Mouse (Mus musculus) MN1 (cell line): ENCODE results near the gene Ankrd34a.
A peak's percentile ranks its signal among the peaks of the same experiment; 100 is the strongest.

ENCODE experiments used
- DNase-seq: peaks from one replicate; pipeline ENCODE4 v3.0.0-alpha.2; 2016; ENCODE audit warnings: low spot score

The Ankrd34a gene

DNA sequence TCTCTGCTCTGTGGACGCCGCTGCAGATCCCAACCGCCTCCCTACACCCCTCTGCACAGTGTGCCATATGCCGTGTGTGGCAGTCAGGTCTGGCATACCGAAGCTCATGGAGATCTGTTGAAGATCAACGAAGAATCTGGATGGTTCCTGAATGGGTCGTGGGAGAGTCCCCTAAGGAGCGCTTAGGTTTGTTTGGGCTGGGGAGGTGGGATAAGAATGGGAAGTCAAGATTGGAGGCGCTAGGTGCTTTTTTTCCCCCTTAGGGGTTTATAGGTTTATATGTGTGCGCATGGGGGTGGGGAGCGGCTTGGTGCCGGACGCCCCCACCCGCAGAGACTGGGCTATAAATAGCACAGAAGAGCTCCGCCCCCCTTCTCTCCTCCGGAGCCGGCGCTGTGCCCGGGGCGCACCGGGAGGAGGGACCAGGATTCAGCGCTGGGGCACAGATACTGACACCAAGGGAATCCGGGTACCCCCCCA lies at the start of gene Ankrd34a:
Ankrd34a (plus strand) TSS at position 409 of the 480 bp plus-strand sequence.
- DNase-seq = peak; percentile 39

DNA sequence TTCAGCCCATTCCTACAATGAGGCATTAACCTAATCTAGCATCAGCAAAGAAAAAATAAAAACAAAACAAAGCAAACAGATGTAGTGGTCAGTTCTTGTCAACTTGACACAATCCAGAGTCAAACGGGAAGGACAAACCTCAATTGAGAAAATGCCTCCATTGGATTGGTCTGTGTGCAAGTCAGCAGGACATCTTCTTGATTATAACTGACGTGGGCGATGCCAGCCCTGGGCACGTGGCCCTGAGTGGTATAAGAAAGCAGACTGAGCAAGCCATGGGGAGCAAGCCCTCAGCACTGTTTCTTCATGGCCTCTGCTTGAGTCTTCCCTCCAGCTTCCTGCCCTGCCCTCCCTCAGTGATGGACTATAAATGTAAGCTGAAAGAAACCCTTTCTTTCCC lies 49.6 kb upstream of the Ankrd34a start:
- peak; percentile 90 for DNase-seq

DNA sequence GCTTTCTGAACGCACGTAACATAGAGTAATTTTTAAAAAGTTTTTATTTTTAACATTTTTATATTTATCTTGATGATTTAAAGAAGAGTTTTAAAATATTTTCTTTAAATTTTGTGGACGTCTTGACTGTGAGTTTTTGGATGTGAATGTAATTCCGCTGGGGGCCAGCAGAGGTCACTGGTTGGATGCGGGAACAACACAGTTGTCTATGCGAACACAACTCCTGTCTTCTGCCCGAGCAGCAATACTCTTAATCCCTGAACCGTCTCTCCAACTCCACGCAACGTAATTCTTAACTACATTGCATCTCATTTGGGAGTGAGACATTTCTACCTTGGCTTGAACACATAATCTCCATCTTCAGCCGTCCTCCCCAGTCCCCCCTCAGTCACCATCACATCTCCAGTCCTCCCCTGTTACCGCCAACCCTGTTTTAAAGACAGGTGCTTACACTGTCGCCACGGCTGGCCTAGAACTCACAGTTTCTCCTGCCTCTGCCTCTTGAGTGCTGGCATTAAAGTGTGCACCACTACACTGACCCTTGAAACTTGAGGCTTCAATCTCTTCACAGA lies 49.0 kb upstream of the Ankrd34a start:
- DNase-seq = peak; percentile 80

- DNase-seq = no peak
Measured at GRCm38 (mm10) chr3:96548824-96549223, 47.6 kb upstream of the Ankrd34a start.

DNA sequence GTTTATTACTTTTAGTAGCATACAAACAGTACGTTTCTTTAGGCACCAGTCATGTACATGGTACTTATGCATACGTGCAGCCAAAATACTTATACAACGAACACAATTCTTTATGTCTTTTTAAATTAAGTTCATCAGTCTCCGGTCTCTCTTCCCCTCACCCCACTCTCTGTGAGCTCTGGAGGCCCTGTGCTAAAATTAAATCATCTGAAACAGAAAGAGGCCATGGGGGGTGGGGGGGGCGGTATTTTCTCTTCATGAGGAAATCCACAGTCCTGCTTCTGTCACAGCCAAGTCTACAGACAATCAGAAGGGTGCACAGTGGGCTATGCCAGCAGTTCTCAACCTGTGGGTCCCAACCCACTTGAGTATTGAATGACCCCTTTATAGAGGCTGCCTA lies 47.1 kb upstream of the Ankrd34a start:
- DNase-seq = no peak

GRCm38 (mm10) chr3:96551203-96551602 lies 45.2 kb upstream of the Ankrd34a start:
- DNase-seq = peak; percentile 67

- no peak for DNase-seq
Measured at GRCm38 (mm10) chr3:96551890-96552289, 44.5 kb upstream of the Ankrd34a start.

GRCm38 (mm10) chr3:96553601-96554000 lies 42.8 kb upstream of the Ankrd34a start:
- DNase-seq = no peak

DNA sequence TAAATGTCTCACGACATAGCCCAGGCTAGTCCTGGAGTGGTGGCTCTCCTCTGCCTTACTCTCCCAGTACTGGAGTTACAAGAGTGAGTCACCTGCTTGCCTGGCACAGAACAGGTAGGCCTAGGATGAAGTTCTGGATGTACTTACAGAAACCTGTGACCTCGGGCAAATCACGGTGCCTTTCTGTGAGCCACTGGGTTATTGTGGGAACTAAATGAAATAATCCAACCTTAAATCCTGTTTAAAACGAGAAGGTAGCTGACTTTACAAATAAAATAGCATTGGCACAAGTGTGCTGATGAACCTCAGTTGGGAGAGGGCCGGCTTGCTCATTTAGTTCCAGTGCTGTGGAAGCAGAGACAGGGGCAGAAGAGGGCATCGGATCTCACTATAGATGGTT lies 42.2 kb upstream of the Ankrd34a start:
- no peak for DNase-seq

GRCm38 (mm10) chr3:96555041-96555596 lies 41.3 kb upstream of the Ankrd34a start:
- DNase-seq = peak; percentile 78

- no peak for DNase-seq
Measured at GRCm38 (mm10) chr3:96555999-96556614, 40.3 kb upstream of the Ankrd34a start.

DNA sequence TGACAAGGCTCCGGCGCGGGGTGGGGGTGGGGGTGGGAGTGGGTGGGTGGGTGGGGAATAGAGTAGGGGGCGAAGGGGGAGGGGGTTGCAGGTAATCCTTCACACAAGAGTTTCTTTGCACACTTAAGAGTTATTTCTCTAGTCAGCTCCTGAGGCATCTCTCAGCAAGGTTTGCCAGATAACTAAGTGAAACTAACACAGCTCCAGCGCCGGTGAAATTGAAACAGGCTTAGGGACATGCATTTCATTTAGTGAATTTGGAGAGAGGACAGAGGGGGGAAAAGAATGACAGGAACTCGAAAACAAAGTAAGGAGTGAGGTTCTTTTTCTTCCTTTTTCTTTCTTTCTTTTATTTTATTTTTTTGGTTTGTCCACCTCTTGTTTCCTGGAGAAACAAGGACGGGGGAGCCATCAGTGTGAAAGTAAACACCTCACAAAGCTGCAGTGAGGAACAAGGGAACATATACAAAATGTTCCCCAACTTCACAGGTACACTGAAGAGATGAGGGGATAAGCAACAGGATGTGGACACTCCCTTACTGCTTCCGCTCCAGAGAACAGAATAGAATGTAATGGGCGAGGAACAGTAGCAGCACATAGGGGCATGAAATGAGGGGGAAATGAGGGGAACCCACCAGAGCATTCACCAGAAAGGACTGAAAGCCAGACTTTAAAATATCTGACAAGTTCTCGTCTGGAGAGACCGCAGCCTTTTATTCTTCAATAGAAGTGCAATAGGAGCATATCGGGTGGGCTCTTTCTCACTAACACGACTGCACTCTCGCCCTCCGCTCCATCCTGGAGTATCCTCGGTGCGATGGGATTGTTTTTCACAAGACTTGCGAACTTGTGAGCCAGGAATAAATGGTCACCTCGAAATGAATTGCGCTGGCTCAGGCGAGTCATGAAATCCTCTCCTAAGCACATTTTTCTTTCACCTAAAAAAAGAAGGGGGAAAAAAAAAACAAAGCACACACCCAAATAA lies 39.5 kb upstream of the Ankrd34a start:
- DNase-seq = peak; percentile 29

DNA sequence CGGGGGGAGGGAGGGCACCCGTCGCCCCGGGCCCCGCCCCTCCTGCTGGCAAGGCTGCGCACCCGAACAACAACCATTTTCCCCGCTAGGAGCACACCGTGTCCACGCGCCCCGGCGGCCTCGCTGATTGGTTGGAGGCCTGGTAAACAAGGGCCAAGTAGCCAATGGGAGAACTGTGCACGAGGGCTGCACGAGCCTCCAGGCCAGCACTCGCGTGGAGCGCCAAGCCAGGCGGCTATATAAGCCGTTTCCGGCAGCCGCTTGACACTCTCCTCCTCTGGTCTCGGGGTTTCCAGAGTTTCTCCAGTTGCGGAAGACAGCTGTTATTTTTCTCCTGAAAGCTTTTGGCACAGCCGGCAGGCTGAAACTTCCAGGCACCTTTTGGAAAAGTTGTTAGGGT lies 38.7 kb upstream of the Ankrd34a start, which contains the start of gene Txnip:
Txnip (plus strand) TSS at position 264 of the 400 bp plus-strand sequence.
- DNase-seq = peak; percentile 99

- no peak for DNase-seq
Measured at GRCm38 (mm10) chr3:96558159-96558558, 38.3 kb upstream of the Ankrd34a start.

- DNase-seq = no peak
Measured at GRCm38 (mm10) chr3:96558668-96559196, 37.7 kb upstream of the Ankrd34a start.

GRCm38 (mm10) chr3:96559398-96559910 lies 37.0 kb upstream of the Ankrd34a start:
- no peak for DNase-seq

- no peak for DNase-seq
Measured at GRCm38 (mm10) chr3:96559911-96560850, 36.3 kb upstream of the Ankrd34a start.

GRCm38 (mm10) chr3:96560881-96561668 lies 35.4 kb upstream of the Ankrd34a start:
- DNase-seq = no peak

- no peak for DNase-seq
Measured at GRCm38 (mm10) chr3:96561946-96562681, 34.3 kb upstream of the Ankrd34a start.
